Mouse (Mus musculus) cerebral cortex, adult 2 months (tissue): Measurements from ENCODE around the gene Vapa.

Experiments used
- WGBS: fragments of 180-500 bp; shearing (Covaris S2); methylation state at CpG from one replicate; pipeline ENCODE4 v1.1.7; 2018; 5-methylcytosine and 5-hydroxymethylcytosine counted together

Vapa gene

GRCm38 (mm10) chr17:65625563-65625962 is 12.2 kb upstream of the Vapa start:
- 74% methylated on average over 6 of the region's 6 CpGs for WGBS

- WGBS: 86% methylated on average over 2 of the region's 2 CpGs
These were observed 5.1 kb upstream of the Vapa start for GRCm38 (mm10) chr17:65618431-65618830.

GRCm38 (mm10) chr17:65615678-65616077 is 2.3 kb upstream of the Vapa start:
- WGBS: 46% methylated on average over 3 of the region's 3 CpGs

GRCm38 (mm10) chr17:65614431-65614830 is 1.1 kb upstream of the Vapa start:
- WGBS: under 1% methylated on average over 9 of the region's 9 CpGs

GRCm38 (mm10) chr17:65613142-65613462 is 253 bp downstream of the Vapa start:
- WGBS: 2% methylated on average over 42 of the region's 42 CpGs

GRCm38 (mm10) chr17:65612391-65613141 is 789 bp downstream of the Vapa start:
- 3% methylated on average over 76 of the region's 91 CpGs for WGBS

- WGBS: under 1% methylated on average over 4 of the region's 4 CpGs
These were observed 1.6 kb downstream of the Vapa start for GRCm38 (mm10) chr17:65611721-65612120.

GRCm38 (mm10) chr17:65608743-65609142 is 4.6 kb downstream of the Vapa start:
- 51% methylated on average over 5 of the region's 5 CpGs for WGBS

- 48% methylated on average over 2 of the region's 2 CpGs for WGBS
These were observed 5.1 kb downstream of the Vapa start for GRCm38 (mm10) chr17:65608312-65608687.

- 29% methylated on average over 7 of the region's 7 CpGs for WGBS
These were observed 5.6 kb downstream of the Vapa start for GRCm38 (mm10) chr17:65607574-65608311.

GRCm38 (mm10) chr17:65606014-65606413 is 7.3 kb downstream of the Vapa start:
- WGBS: 62% methylated on average over 4 of the region's 4 CpGs

GRCm38 (mm10) chr17:65597857-65598486 is 15.4 kb downstream of the Vapa start:
- 73% methylated on average over 3 of the region's 3 CpGs for WGBS

- WGBS: 86% methylated on average over 8 of the region's 8 CpGs
These were observed 18.7 kb downstream of the Vapa start for GRCm38 (mm10) chr17:65594687-65595086.

- WGBS: 79% methylated on average over 3 of the region's 3 CpGs
These were observed 26.5 kb downstream of the Vapa start for GRCm38 (mm10) chr17:65586892-65587291.

GRCm38 (mm10) chr17:65581440-65581839 is 31.9 kb downstream of the Vapa start:
- 97% methylated on average over 5 of the region's 5 CpGs for WGBS

GRCm38 (mm10) chr17:65579766-65580165 is 33.6 kb downstream of the Vapa start:
- 96% methylated on average over 7 of the region's 7 CpGs for WGBS

GRCm38 (mm10) chr17:65575339-65575738 is 38.0 kb downstream of the Vapa start:
- 72% methylated on average over 1 of the region's 1 CpGs for WGBS

GRCm38 (mm10) chr17:65574850-65575249 is 38.5 kb downstream of the Vapa start:
- WGBS: 76% methylated on average over 8 of the region's 8 CpGs

- 45% methylated on average over 9 of the region's 9 CpGs for WGBS
These were observed 41.5 kb downstream of the Vapa start for GRCm38 (mm10) chr17:65571866-65572265.

GRCm38 (mm10) chr17:65571466-65571865 is 41.9 kb downstream of the Vapa start:
- 82% methylated on average over 8 of the region's 8 CpGs for WGBS

- WGBS: 69% methylated on average over 5 of the region's 5 CpGs
These were observed 49.2 kb downstream of the Vapa start for GRCm38 (mm10) chr17:65564189-65564588.

- WGBS: 33% methylated on average over 6 of the region's 6 CpGs
These were observed 50.0 kb downstream of the Vapa start for GRCm38 (mm10) chr17:65563345-65563744.

- 3% methylated on average over 5 of the region's 5 CpGs for whole genome bisulfite sequencing
These were observed 50.6 kb downstream of the Vapa start for GRCm38 (mm10) chr17:65562761-65563160.
